Mouse (Mus musculus): ENCODE data around the gene Rnf41. TPM values are rescaled to one million over a fixed set of nuclear protein-coding genes. Genes with fewer than 3 reads are reported as not detected.

Rnf41 gene
- polyA plus RNA-seq, 1 experiment from 2014 or later: 32.8 TPM

GRCm38 (mm10) chr10:128409692-128410559 is 1.5 kb upstream of the Rnf41 start:
- ATAC-seq (ENCODE audit: insufficient read depth) (peak; percentile 86), DNase-seq (peak; percentile 98)
- H3K27ac ChIP-seq (ENCODE audit: low read depth): peak overlapping the region; percentile 93
- peak overlapping the region; percentile 85 for H3K4me3 ChIP-seq (ENCODE audit: low read depth, low read length)
- 4% methylated on average over 36 of the region's 36 CpGs for WGBS
- no peaks in the 10 kb centered on the region for H3K9me3 ChIP-seq (ENCODE audit: low read depth, low read length)
- H3K9ac ChIP-seq: peak overlapping the region; percentile 76
- 0 out of 2 replicates have a peak, but pooled peaks cover 8% of the 10 kb centered on the region for H3K4me1 ChIP-seq (ENCODE audit: insufficient read depth)
- no peaks in the 10 kb centered on the region for H3K27me3 ChIP-seq (ENCODE audit: insufficient read depth, low read length)
- TF ChIP-seq CTCF (IDR thresholded peaks at IDR 0.05; ENCODE audit: low read depth): peak; percentile 82
- peak overlapping the region; percentile 98 for H3K4me2 ChIP-seq
- peaks cover 29% of the 10 kb centered on the region for H3K36me3 ChIP-seq (ENCODE audit: insufficient read depth)

- Histone ChIP-seq H3K9ac (peak overlapping the region; percentile 76), H3K27me3 (ENCODE audit: insufficient read depth, low read length) (no peaks in the 10 kb centered on the region), H3K4me1 (ENCODE audit: insufficient read depth) (0 out of 2 replicates have a peak, but pooled peaks cover 8% of the 10 kb centered on the region), H3K9me3 (ENCODE audit: low read depth, low read length) (no peaks in the 10 kb centered on the region), H3K4me2 (peak overlapping the region; percentile 98), H3K4me3 (ENCODE audit: low read depth, low read length) (peak overlapping the region; percentile 85), H3K36me3 (ENCODE audit: insufficient read depth) (peaks cover 35% of the 10 kb centered on the region), H3K27ac (ENCODE audit: low read depth) (peak overlapping the region; percentile 93)
- ATAC-seq (ENCODE audit: insufficient read depth) (no peak), DNase-seq (peak; percentile 22)
- TF ChIP-seq CTCF (IDR thresholded peaks at IDR 0.05; ENCODE audit: low read depth): no peak
- WGBS: 22% methylated on average over 4 of the region's 4 CpGs
These were observed 954 bp upstream of the Rnf41 start for GRCm38 (mm10) chr10:128410560-128410845.

- Histone ChIP-seq H3K4me2 (peak overlapping the region; percentile 98), H3K27me3 (ENCODE audit: insufficient read depth, low read length) (no peaks in the 10 kb centered on the region), H3K9ac (peak overlapping the region; percentile 76), H3K9me3 (ENCODE audit: low read depth, low read length) (no peaks in the 10 kb centered on the region), H3K36me3 (ENCODE audit: insufficient read depth) (peaks cover 38% of the 10 kb centered on the region), H3K4me1 (ENCODE audit: insufficient read depth) (0 out of 2 replicates have a peak, but pooled peaks cover 8% of the 10 kb centered on the region), H3K4me3 (ENCODE audit: low read depth, low read length) (peak overlapping the region; percentile 85), H3K27ac (ENCODE audit: low read depth) (peak overlapping the region; percentile 93)
- DNase-seq (peak; percentile 79), ATAC-seq (ENCODE audit: insufficient read depth) (no peak)
- WGBS: 1% methylated on average over 14 of the region's 14 CpGs
- TF ChIP-seq CTCF (IDR thresholded peaks at IDR 0.05; ENCODE audit: low read depth): no peak
These were observed 561 bp downstream of the Rnf41 start for GRCm38 (mm10) chr10:128412055-128412381.

GRCm38 (mm10) chr10:128412558-128412957 is 1.1 kb downstream of the Rnf41 start:
- DNase-seq: no peak
- Histone ChIP-seq H3K9ac (peak overlapping the region; percentile 76), H3K27me3 (ENCODE audit: insufficient read depth, low read length) (no peaks in the 10 kb centered on the region), H3K27ac (ENCODE audit: low read depth) (peak overlapping the region; percentile 93; the same call in 1 of the 2 replicates), H3K36me3 (ENCODE audit: insufficient read depth) (peaks cover 37% of the 10 kb centered on the region), H3K4me2 (peak overlapping the region; percentile 98), H3K4me3 (ENCODE audit: low read depth, low read length) (peak overlapping the region; percentile 85), H3K9me3 (ENCODE audit: low read depth, low read length) (no peaks in the 10 kb centered on the region), H3K4me1 (ENCODE audit: insufficient read depth) (0 out of 2 replicates have a peak, but pooled peaks cover 8% of the 10 kb centered on the region)
- WGBS: 33% methylated on average over 1 of the region's 1 CpGs
- ATAC-seq (ENCODE audit: insufficient read depth): no peak
- no peak for TF ChIP-seq CTCF (IDR thresholded peaks at IDR 0.05; ENCODE audit: low read depth)

GRCm38 (mm10) chr10:128413076-128413475 is 1.6 kb downstream of the Rnf41 start:
- Histone ChIP-seq H3K4me3 (ENCODE audit: low read depth, low read length) (peak overlapping the region; percentile 85; the same call in 1 of the 2 replicates), H3K27ac (ENCODE audit: low read depth) (no peak overlapping the region), H3K9me3 (ENCODE audit: low read depth, low read length) (no peaks in the 10 kb centered on the region), H3K27me3 (ENCODE audit: insufficient read depth, low read length) (no peaks in the 10 kb centered on the region), H3K4me2 (peak overlapping the region; percentile 98), H3K36me3 (ENCODE audit: insufficient read depth) (peaks cover 37% of the 10 kb centered on the region), H3K9ac (peak overlapping the region; percentile 76), H3K4me1 (ENCODE audit: insufficient read depth) (0 out of 2 replicates have a peak, but pooled peaks cover 8% of the 10 kb centered on the region)
- ATAC-seq (ENCODE audit: insufficient read depth) (no peak), DNase-seq (no peak)
- WGBS: 57% methylated on average over 1 of the region's 1 CpGs
- no peak for TF ChIP-seq CTCF (IDR thresholded peaks at IDR 0.05; ENCODE audit: low read depth)

GRCm38 (mm10) chr10:128414848-128415247 is 3.4 kb downstream of the Rnf41 start:
- Histone ChIP-seq H3K4me2 (no peak overlapping the region), H3K4me1 (ENCODE audit: insufficient read depth) (0 out of 2 replicates have a peak, but pooled peaks cover 4% of the 10 kb centered on the region), H3K4me3 (ENCODE audit: low read depth, low read length) (no peak overlapping the region), H3K27me3 (ENCODE audit: insufficient read depth, low read length) (no peaks in the 10 kb centered on the region), H3K9ac (no peak overlapping the region), H3K27ac (ENCODE audit: low read depth) (no peak overlapping the region), H3K36me3 (ENCODE audit: insufficient read depth) (peaks cover 51% of the 10 kb centered on the region), H3K9me3 (ENCODE audit: low read depth, low read length) (no peaks in the 10 kb centered on the region)
- 88% methylated on average over 5 of the region's 5 CpGs for WGBS
- ATAC-seq (ENCODE audit: insufficient read depth): no peak
- no peak for TF ChIP-seq CTCF (IDR thresholded peaks at IDR 0.05; ENCODE audit: low read depth)
- DNase-seq: no peak

GRCm38 (mm10) chr10:128422426-128422825 is 11.0 kb downstream of the Rnf41 start:
- Histone ChIP-seq H3K36me3 (ENCODE audit: insufficient read depth) (peaks cover 70% of the 10 kb centered on the region), H3K9ac (no peak overlapping the region), H3K4me3 (ENCODE audit: low read depth, low read length) (no peak overlapping the region), H3K9me3 (ENCODE audit: low read depth, low read length) (no peaks in the 10 kb centered on the region), H3K4me2 (no peak overlapping the region), H3K27me3 (ENCODE audit: insufficient read depth, low read length) (no peaks in the 10 kb centered on the region), H3K4me1 (ENCODE audit: insufficient read depth) (no peaks in the 10 kb centered on the region), H3K27ac (ENCODE audit: low read depth) (no peak overlapping the region)
- no peak for TF ChIP-seq CTCF (IDR thresholded peaks at IDR 0.05; ENCODE audit: low read depth)
- ATAC-seq (ENCODE audit: insufficient read depth): no peak
- DNase-seq: no peak
- whole genome bisulfite sequencing: 71% methylated on average over 5 of the region's 5 CpGs
